Mouse (Mus musculus): ENCODE results near the gene Tent4a. TPM values are rescaled to one million over a fixed set of nuclear protein-coding genes. Genes with fewer than 3 reads are reported as not detected.

The Tent4a gene
- polyA plus RNA-seq, 1 experiment from 2014 or later: 4.8 TPM

DNA sequence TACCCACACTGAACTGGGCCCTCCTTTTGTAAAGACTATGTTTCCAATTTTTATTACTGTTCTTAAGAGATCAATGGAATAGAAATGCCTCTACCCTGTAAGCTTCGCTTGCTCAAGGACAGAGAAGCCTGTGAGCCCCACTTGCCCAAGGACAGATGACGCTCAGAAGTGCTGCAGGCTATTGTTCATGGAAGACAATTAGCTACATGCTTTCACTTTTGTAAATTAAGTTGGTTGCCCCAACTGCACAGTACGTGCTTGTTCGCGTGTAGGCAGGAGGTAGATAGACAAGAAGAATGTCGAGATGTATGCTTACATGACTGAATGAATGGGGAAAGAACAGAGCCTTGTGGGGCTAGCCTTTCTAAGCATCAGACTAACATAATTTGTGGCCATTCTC is 55.7 kb downstream of the Tent4a start:
- WGBS: 88% methylated on average over 6 of the region's 6 CpGs
- no peak for DNase-seq (ENCODE audit: low spot score)
- no peaks in the 10 kb centered on the region for H3K36me3 ChIP-seq
- peaks cover 17% of the 10 kb centered on the region for H3K4me1 ChIP-seq (replicated peaks)
- peaks cover 43% of the 10 kb centered on the region for H3K27me3 ChIP-seq (ENCODE audit: insufficient read depth, poor library complexity, severe bottlenecking)
- no peak overlapping the region for H3K27ac ChIP-seq
- H3K4me3 ChIP-seq: no peak overlapping the region
- no peaks in the 10 kb centered on the region for H3K9me3 ChIP-seq

GRCm38 (mm10) chr13:69460635-69461465 is 73.6 kb downstream of the Tent4a start:
- DNase-seq (ENCODE audit: low spot score): peak; percentile 55
- no peak overlapping the region for H3K4me3 ChIP-seq
- no peak overlapping the region for H3K27ac ChIP-seq
- H3K27me3 ChIP-seq (ENCODE audit: insufficient read depth, poor library complexity, severe bottlenecking): no peaks in the 10 kb centered on the region
- WGBS: 53% methylated on average over 17 of the region's 17 CpGs
- H3K36me3 ChIP-seq: no peaks in the 10 kb centered on the region
- H3K4me1 ChIP-seq (replicated peaks): no peaks in the 10 kb centered on the region
- H3K9me3 ChIP-seq: no peaks in the 10 kb centered on the region

GRCm38 (mm10) chr13:69459657-69460458 is 74.6 kb downstream of the Tent4a start:
- no peak overlapping the region for H3K27ac ChIP-seq
- no peaks in the 10 kb centered on the region for H3K27me3 ChIP-seq (ENCODE audit: insufficient read depth, poor library complexity, severe bottlenecking)
- 23% methylated on average over 8 of the region's 8 CpGs for WGBS
- no peaks in the 10 kb centered on the region for H3K4me1 ChIP-seq (replicated peaks)
- H3K36me3 ChIP-seq: no peaks in the 10 kb centered on the region
- H3K4me3 ChIP-seq: no peak overlapping the region
- DNase-seq (ENCODE audit: low spot score): peak; percentile 53
- no peaks in the 10 kb centered on the region for H3K9me3 ChIP-seq

- no peaks in the 10 kb centered on the region for H3K4me1 ChIP-seq (replicated peaks)
- no peak overlapping the region for H3K27ac ChIP-seq
- no peaks in the 10 kb centered on the region for H3K27me3 ChIP-seq (ENCODE audit: insufficient read depth, poor library complexity, severe bottlenecking)
- no peak for DNase-seq (ENCODE audit: low spot score)
- H3K9me3 ChIP-seq: no peaks in the 10 kb centered on the region
- H3K36me3 ChIP-seq: no peaks in the 10 kb centered on the region
- WGBS: 87% methylated on average over 2 of the region's 2 CpGs
- H3K4me3 ChIP-seq: no peak overlapping the region
Observed at GRCm38 (mm10) chr13:69458891-69459290, 75.5 kb downstream of the Tent4a start.

GRCm38 (mm10) chr13:69458461-69458860 is 76.0 kb downstream of the Tent4a start:
- DNase-seq (ENCODE audit: low spot score): no peak
- H3K9me3 ChIP-seq: no peaks in the 10 kb centered on the region
- 89% methylated on average over 6 of the region's 6 CpGs for WGBS
- H3K27ac ChIP-seq: no peak overlapping the region
- no peaks in the 10 kb centered on the region for H3K4me1 ChIP-seq (replicated peaks)
- no peak overlapping the region for H3K4me3 ChIP-seq
- no peaks in the 10 kb centered on the region for H3K27me3 ChIP-seq (ENCODE audit: insufficient read depth, poor library complexity, severe bottlenecking)
- no peaks in the 10 kb centered on the region for H3K36me3 ChIP-seq

DNA sequence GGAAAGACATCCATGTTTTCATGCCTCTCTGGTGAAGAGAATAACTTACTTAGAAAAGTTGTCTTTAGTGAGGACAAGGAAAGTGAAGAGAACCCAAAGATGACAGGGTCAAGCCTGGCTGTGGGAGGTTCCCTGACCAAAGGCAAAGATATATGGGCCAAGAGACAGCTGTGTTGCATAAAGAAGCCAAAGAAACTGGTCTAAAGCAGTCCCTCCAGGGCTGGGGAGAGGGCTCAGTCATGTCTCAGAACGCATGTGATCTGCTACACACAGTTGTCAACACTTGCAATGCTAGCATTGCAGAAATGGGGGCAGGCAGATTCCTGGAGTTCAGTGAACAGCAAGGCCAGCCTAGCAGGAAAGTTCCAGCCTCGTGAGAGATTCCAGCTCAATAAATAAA is 77.3 kb downstream of the Tent4a start:
- WGBS: 80% methylated on average over 2 of the region's 2 CpGs
- DNase-seq (ENCODE audit: low spot score): no peak
- no peak overlapping the region for H3K27ac ChIP-seq
- no peaks in the 10 kb centered on the region for H3K4me1 ChIP-seq (replicated peaks)
- no peaks in the 10 kb centered on the region for H3K9me3 ChIP-seq
- no peaks in the 10 kb centered on the region for H3K27me3 ChIP-seq (ENCODE audit: insufficient read depth, poor library complexity, severe bottlenecking)
- no peaks in the 10 kb centered on the region for H3K36me3 ChIP-seq
- H3K4me3 ChIP-seq: no peak overlapping the region

- no peak overlapping the region for H3K27ac ChIP-seq
- H3K4me3 ChIP-seq: no peak overlapping the region
- H3K9me3 ChIP-seq: no peaks in the 10 kb centered on the region
- H3K27me3 ChIP-seq (ENCODE audit: insufficient read depth, poor library complexity, severe bottlenecking): no peaks in the 10 kb centered on the region
- H3K4me1 ChIP-seq (replicated peaks): no peaks in the 10 kb centered on the region
- WGBS: 82% methylated on average over 11 of the region's 11 CpGs
- DNase-seq (ENCODE audit: low spot score): no peak
- no peaks in the 10 kb centered on the region for H3K36me3 ChIP-seq
Observed at GRCm38 (mm10) chr13:69456641-69457040, 77.8 kb downstream of the Tent4a start.

DNA sequence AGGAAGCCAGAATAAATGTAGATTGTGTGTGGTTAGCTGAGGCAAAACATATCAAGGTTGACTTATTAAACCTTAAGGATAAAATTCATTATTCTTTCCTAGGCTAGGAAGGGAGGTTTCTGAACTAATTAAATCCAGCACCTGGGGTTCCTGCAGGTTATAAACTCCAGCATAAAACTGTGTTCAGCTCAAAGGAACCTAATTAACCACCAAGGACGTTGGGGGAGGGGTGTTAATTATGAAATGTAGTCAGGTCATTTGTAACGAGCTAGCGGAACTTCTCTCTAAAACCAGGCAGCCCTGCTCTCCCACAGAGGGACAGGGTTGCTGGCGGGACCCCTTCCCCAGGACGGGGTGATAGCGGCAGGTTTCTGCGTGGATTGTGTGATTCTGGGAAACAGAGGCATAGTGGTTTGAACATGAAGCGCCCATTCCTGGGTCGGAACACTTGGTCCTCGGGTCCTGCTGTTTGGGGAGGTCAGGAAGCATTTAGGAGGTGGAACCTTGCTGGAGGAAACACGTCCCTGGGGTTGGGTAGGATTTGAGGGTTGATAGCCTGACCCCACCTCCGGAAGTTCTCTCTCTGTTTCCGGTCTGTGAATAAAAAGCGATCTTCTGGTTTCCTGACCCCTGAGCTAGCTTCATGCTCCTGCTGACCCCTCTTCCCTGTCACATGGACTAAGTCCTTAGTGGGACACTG is 78.8 kb downstream of the Tent4a start:
- Histone ChIP-seq H3K27me3 (ENCODE audit: insufficient read depth, poor library complexity, severe bottlenecking) (no peaks in the 10 kb centered on the region), H3K4me1 (replicated peaks) (no peaks in the 10 kb centered on the region), H3K9me3 (no peaks in the 10 kb centered on the region), H3K36me3 (no peaks in the 10 kb centered on the region), H3K27ac (no peak overlapping the region), H3K4me3 (no peak overlapping the region)
- no peak for DNase-seq (ENCODE audit: low spot score)
- WGBS: 84% methylated on average over 14 of the region's 14 CpGs

Other genes starting within 250 kb of the Tent4a start
- 98.7 and 141 TPM in 2 replicates for gene Nsun2, start 871 bp downstream of the Tent4a start, polyA plus RNA-seq (2016; fragmentation: Nextera tagmentation; extraction: Ambion mirVana)
- gene Srd5a1, start 76.8 kb upstream of the Tent4a start, polyA plus RNA-seq (2016; fragmentation: Nextera tagmentation; extraction: Ambion mirVana): 24.3 and 28.9 TPM in 2 replicates
- gene Ube2ql1, start 205.3 kb upstream of the Tent4a start, polyA plus RNA-seq (2016; fragmentation: Nextera tagmentation; extraction: Ambion mirVana): 2.6 and 6.1 TPM in 2 replicates